Mouse (Mus musculus) erythroid progenitor cell, adult 5-6 weeks (primary cell): ENCODE data around the gene Nexn. TPM values are rescaled to one million over a fixed set of nuclear protein-coding genes. Genes with fewer than 3 reads are reported as not detected.

Experiments used
- ATAC-seq: replicated peaks from 2 replicates; pipeline ENCODE4 v1.8.0; 2016; ENCODE audit warnings: moderate number of reproducible peaks, mild to moderate bottlenecking, moderate TSS enrichment, inconsistent platforms; ENCODE audit not compliant: poor library complexity, low FRiP score, severe bottlenecking
- total RNA-seq, 2 experiments: library from RNA; stranded (forward) in 1 of 2; stranded (reverse) in 1 of 2; fragments of 150-400 nt in 1 of 2; fragments of 186-747, 209-891 nt in 1 of 2; gene quantifications; 2 replicates each; pipeline versions ENCODE4 v1.2.3 to v1.2.4; 2015 to 2017; ENCODE audit warnings: low replicate concordance in 2 of 2

Nexn gene
- total RNA-seq, 2 experiments from 2014 or later, result not detected

DNA sequence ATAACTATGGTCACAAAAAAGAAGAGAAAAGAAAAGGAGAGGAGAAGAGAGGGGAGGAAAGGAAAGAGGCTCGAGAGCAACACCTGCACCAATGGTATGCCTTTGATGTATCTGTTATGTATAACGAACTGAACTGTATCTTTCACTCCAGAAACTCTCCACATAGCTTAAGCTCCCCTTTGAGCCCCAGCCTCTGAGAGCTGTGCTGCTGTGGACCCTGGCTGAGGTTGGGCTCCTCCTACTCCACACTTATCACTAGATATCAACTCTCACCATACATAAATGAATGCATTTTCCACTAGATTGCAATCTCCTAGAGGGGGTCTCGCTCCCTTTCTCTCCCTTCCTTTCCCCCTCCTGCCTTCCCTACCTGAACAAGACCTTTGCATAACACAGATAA, 62.2 kb downstream of the Nexn start:
- no peak for ATAC-seq

DNA sequence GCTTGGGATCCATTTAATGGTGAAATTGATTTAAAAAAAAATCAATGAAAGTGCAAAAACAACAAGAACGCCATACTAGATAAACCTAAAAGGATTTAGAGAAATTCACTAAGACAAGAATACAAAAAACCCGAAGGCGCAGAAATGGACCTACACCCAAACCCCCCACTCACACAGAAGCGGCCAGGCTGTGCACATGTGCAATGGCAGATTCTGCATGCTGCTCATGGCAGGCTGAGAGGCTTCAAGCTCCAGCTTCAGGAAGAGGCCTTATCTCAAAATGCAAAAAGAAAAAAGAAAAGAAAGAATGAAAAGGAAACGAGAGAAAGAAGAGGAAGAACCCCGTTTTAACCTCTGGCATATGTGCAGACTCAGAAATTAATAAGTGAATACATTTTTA, 62.7 kb downstream of the Nexn start:
- ATAC-seq, result no peak

DNA sequence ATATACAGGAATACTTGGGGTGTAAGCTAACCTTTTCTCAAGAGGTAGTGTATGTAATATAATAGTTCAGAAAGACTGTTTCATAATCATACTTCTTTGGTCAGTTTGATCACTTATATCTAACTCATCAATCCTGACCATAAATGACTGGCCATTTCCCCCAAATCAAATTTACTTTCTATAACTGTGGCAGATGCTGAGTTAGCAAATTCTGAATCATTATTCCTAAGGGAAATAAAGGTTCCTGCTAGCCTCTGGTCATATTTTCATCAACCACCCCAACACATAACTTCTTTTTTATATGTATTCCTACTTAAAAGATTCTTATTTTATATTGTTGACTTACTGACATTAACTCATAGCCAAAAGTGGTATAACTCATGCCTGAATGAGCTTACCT, 63.2 kb downstream of the Nexn start:
- ATAC-seq, result no peak

DNA sequence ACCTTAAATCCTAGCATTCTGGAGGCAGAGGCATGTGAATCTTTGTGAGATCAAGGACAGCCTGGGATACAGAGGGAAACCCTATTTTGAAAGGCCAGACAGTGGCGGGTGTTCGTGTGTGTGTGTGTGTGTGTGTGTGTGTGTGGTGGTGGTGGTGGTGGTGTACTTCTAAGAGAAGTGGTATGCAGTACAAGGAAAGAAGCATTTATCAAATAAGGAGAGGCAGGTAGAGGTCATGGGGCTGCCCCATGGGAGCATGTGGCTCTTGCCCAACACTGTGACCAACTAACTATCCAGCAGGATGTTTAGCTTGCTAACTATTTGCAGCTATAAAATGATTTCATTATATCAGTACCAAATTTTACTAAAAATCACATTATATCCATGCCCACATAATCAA, 64.5 kb downstream of the Nexn start:
- ATAC-seq, result no peak

DNA sequence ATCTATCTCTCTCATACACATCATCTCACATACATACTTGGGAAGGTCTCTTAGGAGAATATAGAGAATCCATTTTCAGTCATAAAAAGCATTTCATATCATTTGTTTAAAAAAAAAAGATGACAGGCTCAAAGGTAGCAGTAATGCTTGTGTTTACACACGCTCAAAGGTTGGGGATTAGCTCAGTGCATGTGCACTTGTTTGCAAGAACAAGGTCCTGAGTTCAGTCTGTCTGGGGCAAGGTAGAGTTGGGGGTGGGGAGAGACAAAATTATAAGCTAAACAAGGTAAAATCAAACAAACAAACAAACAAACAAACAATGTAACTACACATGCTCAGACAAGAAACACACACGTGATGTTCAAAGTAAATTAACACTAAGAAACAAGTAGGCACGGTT, 65.0 kb downstream of the Nexn start:
- no peak for ATAC-seq

DNA sequence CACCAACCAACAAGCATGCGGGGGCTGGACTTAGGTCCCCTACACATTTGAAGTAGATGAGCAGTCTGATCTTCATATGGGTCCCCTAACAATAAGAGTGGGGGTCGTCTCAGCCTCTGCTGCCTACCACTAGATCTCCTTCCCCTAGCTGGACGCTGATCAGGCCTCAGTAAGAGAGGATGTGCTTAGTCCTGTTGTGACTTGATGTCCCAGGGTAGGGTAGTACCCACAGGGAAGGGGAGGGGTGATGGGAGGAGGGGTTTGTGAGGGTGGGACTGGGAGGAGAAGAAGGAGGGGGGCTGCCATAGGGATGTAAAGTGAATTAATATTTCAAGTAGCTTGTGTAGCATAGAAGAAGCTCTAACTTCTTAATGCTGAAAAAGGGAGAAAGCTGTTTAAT, 67.0 kb downstream of the Nexn start:
- no peak for ATAC-seq

DNA sequence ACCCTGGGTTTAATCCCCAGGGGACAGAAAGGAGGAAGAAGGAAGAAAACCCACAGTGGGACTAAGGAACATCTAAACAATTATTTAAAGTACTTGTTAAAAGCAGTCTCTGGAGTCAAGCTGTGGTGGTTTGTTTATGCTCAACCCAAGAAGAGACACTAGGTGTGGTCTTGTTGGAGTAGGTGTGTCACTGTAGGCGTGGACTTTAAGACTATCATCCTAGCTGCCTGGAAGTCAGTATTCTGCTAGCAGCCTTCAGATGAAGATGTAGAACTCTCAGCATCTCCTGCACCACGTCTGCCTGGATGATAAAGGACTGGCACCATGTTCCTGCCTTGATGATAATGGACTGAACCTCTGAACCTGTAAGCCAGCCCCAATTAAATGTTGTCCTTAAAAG, 68.9 kb downstream of the Nexn start:
- peak; percentile 76 for ATAC-seq

DNA sequence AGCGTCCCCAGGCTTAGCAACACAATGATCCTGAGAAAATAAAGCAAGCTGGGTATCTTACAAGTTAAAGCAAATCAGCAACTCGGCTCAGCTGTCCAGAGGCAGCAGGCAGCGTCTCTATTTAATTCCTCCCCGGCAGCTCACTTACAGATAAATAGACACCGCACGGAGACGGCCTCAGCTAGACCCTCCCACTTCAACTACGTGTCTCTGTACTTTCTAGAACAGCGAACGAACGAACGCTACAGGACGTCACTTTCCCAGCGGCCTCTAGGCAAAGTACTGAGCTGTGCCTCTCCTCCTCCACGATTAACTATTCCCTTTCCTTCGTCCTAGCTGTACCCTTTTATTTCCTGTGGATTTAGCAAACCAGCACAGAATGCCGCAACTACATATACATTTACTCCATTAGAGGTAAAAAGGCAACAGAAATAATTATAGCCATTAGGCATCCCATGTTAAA, 72.5 kb downstream of the Nexn start:
- peak; percentile 85 for ATAC-seq

DNA sequence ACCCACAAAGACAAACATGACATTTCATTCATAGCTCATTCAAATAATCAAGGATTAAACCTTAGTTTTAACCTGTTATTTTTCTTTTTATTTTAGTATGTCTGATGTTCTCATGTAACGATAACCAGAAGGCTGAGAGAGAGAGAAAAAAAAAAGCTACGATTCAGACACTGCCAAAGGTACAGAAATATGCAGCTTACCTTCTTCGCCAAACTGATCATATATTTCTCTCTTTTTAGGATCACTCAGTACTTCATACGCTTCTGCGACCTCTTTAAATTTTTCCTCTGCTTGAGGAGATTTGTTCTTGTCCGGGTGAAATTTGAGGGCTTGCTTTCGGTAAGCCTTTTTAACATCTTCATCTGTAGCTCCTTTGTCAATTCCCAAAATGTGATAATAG, 73.0 kb downstream of the Nexn start:
- ATAC-seq, result no peak

DNA sequence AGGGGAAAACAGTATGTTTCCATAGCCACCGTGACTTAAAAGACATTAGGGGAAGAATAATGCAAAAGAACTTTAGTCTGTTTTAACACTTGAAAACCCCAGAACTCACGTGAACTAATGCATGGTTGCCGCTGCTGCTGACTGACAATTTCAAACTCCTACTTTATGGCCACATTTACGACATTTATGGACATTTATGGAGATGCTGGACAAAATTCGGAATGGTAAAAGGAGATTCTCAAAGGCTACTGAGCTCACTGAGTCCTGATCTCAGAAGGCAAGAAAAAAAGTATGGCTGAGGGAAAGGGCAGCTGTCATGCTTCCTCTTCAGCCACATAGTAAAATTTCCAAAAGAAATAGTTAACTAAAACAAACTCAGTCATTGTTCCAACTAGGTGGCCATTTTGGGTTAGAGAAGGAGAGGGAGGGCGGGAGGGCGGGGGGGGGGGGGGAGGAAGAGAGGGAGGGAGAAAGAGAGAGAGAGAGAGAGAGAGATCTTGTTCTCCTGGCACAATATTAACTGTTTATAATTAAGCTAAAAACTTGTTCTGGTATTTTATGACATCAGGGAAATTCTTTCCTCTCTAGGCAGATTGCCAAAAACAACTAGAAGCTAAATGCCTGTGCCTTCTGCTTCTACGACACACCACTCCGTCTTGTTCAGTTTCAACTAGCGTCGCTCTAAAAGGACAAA, 73.8 kb downstream of the Nexn start:
- ATAC-seq, result no peak

DNA sequence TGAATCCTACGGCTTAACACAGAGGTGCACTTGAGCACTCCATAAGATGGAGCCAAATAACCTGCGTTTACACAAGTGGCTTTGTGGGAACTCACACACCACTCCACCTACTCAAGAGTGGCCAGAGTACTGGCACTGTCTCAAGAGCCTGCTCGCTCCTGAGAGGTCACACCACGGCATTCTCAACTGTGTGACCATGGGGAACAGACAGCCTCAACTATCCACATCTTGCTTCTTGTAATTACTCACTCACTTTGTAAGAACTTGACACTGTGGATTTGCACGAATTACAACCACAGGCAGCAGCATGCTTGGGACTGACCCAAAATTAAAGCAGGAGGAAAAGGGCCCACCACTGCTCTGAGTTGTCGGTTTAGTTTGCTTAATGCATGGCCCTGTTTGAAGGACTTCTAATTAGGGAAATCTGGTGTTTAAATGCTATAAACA, 74.3 kb downstream of the Nexn start:
- ATAC-seq, result peak; percentile 67

DNA sequence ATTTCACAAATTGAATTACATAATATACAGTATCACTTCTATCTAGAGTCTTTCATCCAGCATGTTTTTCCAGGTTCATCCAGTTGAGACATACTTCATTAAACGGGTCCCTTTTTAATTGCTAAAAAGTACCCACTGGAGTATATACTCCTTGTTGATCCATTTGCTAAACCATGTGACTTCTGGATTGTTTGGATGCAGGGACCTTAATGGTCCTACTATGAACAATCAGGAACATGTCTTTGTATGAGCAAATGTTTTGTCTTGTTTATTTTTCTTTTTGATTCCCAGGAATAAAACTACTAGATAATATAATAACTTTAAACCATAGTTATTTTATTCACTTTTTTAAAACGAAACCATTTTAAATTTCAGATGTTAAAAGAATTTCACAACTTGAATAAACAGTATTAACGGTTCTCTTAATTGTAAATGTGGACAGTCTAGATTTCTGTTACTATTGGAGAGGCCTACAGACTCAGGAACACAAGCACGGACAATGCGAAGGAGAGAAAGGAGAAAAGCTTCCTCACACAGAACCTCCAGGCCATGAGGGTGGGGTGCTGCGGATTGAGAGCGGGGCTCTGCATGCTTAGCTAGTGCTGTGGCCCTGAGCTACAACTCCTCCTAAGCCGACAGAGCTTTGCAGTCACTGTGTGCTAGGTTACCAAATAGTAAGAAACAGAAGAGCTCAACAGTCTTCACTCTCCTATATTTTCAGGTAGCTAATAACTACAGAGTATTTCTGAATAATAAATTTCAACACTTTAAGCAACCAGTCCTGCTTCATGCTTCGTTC, 75.3 kb downstream of the Nexn start:
- 0 out of 2 replicates have a peak, but pooled peaks have one; percentile 29 for ATAC-seq

DNA sequence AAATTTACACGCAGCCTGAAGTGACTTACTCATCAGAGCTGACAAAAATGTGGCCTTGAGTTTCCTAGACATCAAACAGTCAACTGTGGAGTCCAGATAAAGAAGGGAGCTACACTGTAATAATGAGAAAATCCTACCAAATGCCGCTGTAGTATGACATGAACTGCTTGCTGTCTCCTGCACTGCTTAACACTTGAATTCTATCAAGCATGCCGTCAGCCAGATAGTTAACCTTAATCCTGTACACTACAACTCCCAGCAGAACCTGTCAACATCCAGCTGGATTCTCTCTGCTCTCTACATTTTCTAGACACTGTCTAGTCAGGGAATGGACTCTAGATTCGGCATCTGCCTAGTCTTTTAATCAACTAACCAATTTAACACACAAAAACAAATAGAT, 76.8 kb downstream of the Nexn start:
- no peak for ATAC-seq

Other genes with a start within 250 kb of the Nexn start
- not detected in 2 replicates for gene Gipc2, start 100.1 kb downstream of the Nexn start, total RNA-seq (2015; ENCODE audit: low replicate concordance)
- gene Gipc2, start 100.1 kb downstream of the Nexn start, total RNA-seq (2017; ENCODE audit: low replicate concordance), result not detected in 2 replicates
- 106 and 107 TPM in 2 replicates for gene Dnajb4, start 56.0 kb downstream of the Nexn start, total RNA-seq (2015; ENCODE audit: low replicate concordance)
- gene Dnajb4, start 56.0 kb downstream of the Nexn start, total RNA-seq (2017; ENCODE audit: low replicate concordance), result 101 and 164 TPM in 2 replicates
- 152 and 157 TPM in 2 replicates for gene Fubp1, start 55.9 kb downstream of the Nexn start, total RNA-seq (2015; ENCODE audit: low replicate concordance)
- 169 and 197 TPM in 2 replicates for gene Fubp1, start 55.9 kb downstream of the Nexn start, total RNA-seq (2017; ENCODE audit: low replicate concordance)
- gene Miga1, start 74.1 kb upstream of the Nexn start, total RNA-seq (2015; ENCODE audit: low replicate concordance), result 2.1 and 6.5 TPM in 2 replicates
- gene Miga1, start 74.1 kb upstream of the Nexn start, total RNA-seq (2017; ENCODE audit: low replicate concordance), result 2.3 and 3.3 TPM in 2 replicates
- 56.6 and 66.7 TPM in 2 replicates for gene Usp33, start 80.1 kb upstream of the Nexn start, total RNA-seq (2015; ENCODE audit: low replicate concordance)
- gene Usp33, start 80.1 kb upstream of the Nexn start, total RNA-seq (2017; ENCODE audit: low replicate concordance), result 82.3 and 102 TPM in 2 replicates
- gene Zzz3, start 129.1 kb upstream of the Nexn start, total RNA-seq (2015; ENCODE audit: low replicate concordance), result 43.2 and 55.3 TPM in 2 replicates
- gene Zzz3, start 129.1 kb upstream of the Nexn start, total RNA-seq (2017; ENCODE audit: low replicate concordance), result 42.9 and 44.8 TPM in 2 replicates